Mouse (Mus musculus) midbrain, embryonic 12.5 days (tissue): ENCODE data around the gene Cyp4f14. TPM values are rescaled to one million over a fixed set of nuclear protein-coding genes. Genes with fewer than 3 reads are reported as not detected.

ENCODE experiments used
- ATAC-seq: fragments of 200-750 bp; cut with Nextera tagmentation; 2 replicates; pipeline ENCODE4 v1.8.0; 2017; ENCODE audit warnings: low read depth, moderate TSS enrichment, moderate library complexity; ENCODE audit not compliant: low FRiP score
- H3K27ac ChIP-seq: fragments of 300-500 bp; sonication (generic); replicated peaks from 2 replicates; pipeline ENCODE4 v1.5.1; 2016; ENCODE audit warnings: mild to moderate bottlenecking
- H3K27me3 ChIP-seq: fragments of 300-500 bp; sonication (generic); 2 replicates; pipeline ENCODE4 v1.6.1; 2016; ENCODE audit warnings: mild to moderate bottlenecking
- H3K36me3 ChIP-seq: fragments of 300-500 bp; sonication (generic); 2 replicates; pipeline ENCODE4 v1.6.1; 2016
- H3K4me1 ChIP-seq: fragments of 300-500 bp; sonication (generic); 2 replicates; pipeline ENCODE4 v1.6.1; 2016
- H3K4me2 ChIP-seq: fragments of 300-500 bp; sonication (generic); replicated peaks from 2 replicates; pipeline ENCODE4 v1.6.1; 2016; ENCODE audit warnings: mild to moderate bottlenecking, moderate library complexity
- H3K4me3 ChIP-seq: fragments of 300-500 bp; sonication (generic); 2 replicates; pipeline ENCODE4 v1.5.1; 2016; ENCODE audit warnings: mild to moderate bottlenecking
- H3K9ac ChIP-seq: fragments of 300-500 bp; sonication (generic); replicated peaks from 2 replicates; pipeline ENCODE4 v1.6.1; 2016; ENCODE audit warnings: mild to moderate bottlenecking, moderate library complexity
- H3K9me3 ChIP-seq: fragments of 300-500 bp; sonication (generic); 2 replicates; pipeline ENCODE4 v1.6.1; 2016; ENCODE audit warnings: mild to moderate bottlenecking
- WGBS: fragments of 180-500 bp; shearing (Covaris S2); methylation state at CpG from one replicate; pipeline ENCODE4 v1.1.7; 2016; 5-methylcytosine and 5-hydroxymethylcytosine counted together
- polyA plus RNA-seq: library from polyadenylated mRNA; unstranded; fragments of >200 nt; fragmentation: Nextera tagmentation; extraction: Ambion mirVana; gene quantifications from 2 replicates; pipeline ENCODE4 v1.2.1, GENCODE M21; 2016

Gene Cyp4f14
- polyA plus RNA-seq, 1 experiment from 2014 or later = not detected

DNA sequence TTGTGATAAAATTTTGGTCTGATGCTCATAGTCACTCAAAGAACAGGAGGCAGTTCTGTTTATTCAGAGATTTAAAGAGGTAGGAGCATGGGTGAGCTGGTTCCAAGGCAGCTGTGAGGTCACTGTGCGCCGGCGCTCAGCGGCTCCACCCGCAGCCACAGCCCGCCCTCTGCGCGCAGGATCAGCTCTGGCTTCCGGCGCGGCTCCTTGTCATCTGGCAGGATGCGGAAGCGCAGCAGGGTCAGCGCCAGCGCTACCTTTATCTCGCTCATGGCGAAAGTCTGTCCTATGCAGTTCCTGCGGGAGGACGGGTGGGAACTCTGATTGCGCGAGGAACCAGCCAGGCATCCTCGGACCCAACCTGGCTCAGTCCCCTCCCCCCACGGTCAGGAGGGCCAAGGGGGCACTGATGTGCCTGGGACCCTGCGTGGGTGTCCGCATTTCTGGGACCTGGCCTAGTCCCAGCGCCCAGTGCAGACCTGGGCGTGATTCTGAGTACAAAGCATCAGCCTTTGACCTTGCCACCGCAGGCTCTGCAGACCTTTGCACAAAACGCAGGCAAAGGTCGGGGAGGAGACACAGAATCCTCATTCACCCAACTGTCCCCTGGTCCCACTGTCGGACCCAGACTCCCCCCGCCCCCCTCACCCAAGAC is 7.6 kb upstream of the Cyp4f14 start:
- WGBS = 18% methylated on average over 32 of the region's 32 CpGs
- Histone ChIP-seq H3K9ac (peak overlapping the region; percentile 61), H3K9me3 (no peaks in the 10 kb centered on the region; the same call in 1 of the 2 replicates), H3K27ac (peak overlapping the region; percentile 21; the same call in 1 of the 2 replicates), H3K4me2 (peak overlapping the region; percentile 62), H3K27me3 (peaks cover 24% of the 10 kb centered on the region), H3K4me1 (0 out of 2 replicates have a peak, but pooled peaks cover 5% of the 10 kb centered on the region), H3K36me3 (no peaks in the 10 kb centered on the region), H3K4me3 (peak overlapping the region; percentile 47)
- peak; percentile 93 for ATAC-seq

DNA sequence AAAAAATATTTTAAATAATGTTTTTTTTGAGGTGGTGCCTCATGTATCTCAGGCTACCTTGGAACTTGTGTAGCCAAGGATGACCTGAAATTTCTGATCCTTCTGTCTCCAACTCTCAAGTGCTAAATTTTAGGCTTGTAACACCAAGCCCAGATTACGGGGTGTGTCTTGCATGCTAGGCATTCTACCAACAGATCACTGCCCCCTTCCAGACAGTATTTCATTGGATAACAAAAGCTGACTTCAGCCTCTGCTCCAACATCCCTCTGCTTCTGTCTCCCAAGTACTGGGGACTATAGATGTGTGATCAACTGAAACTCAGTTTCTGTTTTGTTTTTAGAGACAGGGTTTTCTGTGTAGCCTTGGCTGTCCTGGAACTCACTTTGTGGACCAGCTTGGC is 6.5 kb upstream of the Cyp4f14 start:
- Histone ChIP-seq H3K4me1 (0 out of 2 replicates have a peak, but pooled peaks cover 5% of the 10 kb centered on the region), H3K4me2 (no peak overlapping the region), H3K27me3 (peaks cover 22% of the 10 kb centered on the region), H3K9me3 (no peaks in the 10 kb centered on the region; the same call in 1 of the 2 replicates), H3K36me3 (no peaks in the 10 kb centered on the region), H3K9ac (no peak overlapping the region), H3K4me3 (no peak overlapping the region), H3K27ac (no peak overlapping the region)
- no peak for ATAC-seq
- WGBS = 92% methylated on average over 1 of the region's 1 CpGs

DNA sequence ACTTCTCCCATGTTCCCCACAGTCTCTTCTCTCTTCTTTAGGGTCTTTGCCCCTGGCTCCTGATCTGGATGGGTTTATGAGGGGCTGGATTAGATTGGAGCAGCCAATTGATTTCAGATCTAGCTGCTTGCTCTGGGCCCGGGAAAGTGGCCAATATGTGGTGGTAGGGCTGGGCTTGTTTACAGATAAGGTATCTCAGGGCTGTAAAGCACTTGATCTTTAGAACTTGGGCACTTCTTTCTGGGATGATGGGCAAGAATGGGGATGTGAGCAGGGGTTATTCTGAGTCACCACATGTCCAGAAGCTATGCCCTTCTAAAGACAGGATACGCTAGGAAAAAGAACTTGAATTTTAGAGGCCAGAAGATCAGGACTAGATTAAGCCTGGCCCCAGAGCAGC is 2.0 kb upstream of the Cyp4f14 start:
- ATAC-seq = no peak
- H3K4me2 ChIP-seq = no peak overlapping the region
- no peaks in the 10 kb centered on the region for H3K36me3 ChIP-seq
- H3K9me3 ChIP-seq = no peaks in the 10 kb centered on the region; the same call in 1 of the 2 replicates
- WGBS = 80% methylated on average over 2 of the region's 2 CpGs
- H3K4me1 ChIP-seq = no peaks in the 10 kb centered on the region
- no peak overlapping the region for H3K9ac ChIP-seq
- no peak overlapping the region for H3K4me3 ChIP-seq
- H3K27me3 ChIP-seq = peaks cover 22% of the 10 kb centered on the region
- no peak overlapping the region for H3K27ac ChIP-seq

DNA sequence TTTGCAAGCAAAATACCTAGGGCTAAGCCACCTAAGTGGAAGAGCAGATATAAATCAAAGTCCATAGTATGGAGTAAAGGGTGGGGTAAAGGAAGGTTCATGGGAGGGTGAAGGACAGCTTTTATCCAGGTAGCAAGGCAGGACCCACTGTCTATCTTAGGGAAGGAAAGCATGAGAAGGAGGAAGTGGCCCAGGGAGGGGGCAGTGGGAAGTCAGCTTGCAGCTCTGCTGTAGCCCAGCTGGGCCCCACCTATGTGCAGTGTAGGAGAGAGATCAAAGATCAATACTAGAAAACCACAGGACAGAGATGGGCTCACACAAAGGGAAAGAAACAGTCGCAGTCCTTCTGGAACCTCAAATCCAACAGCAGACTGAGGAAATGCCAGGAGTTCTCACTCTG is 1.1 kb downstream of the Cyp4f14 start:
- Histone ChIP-seq H3K36me3 (no peaks in the 10 kb centered on the region), H3K27me3 (peaks cover 22% of the 10 kb centered on the region), H3K9ac (no peak overlapping the region), H3K27ac (no peak overlapping the region), H3K4me1 (no peaks in the 10 kb centered on the region), H3K9me3 (no peaks in the 10 kb centered on the region), H3K4me2 (no peak overlapping the region), H3K4me3 (no peak overlapping the region)
- no peak for ATAC-seq
- WGBS = 83% methylated on average over 1 of the region's 1 CpGs

DNA sequence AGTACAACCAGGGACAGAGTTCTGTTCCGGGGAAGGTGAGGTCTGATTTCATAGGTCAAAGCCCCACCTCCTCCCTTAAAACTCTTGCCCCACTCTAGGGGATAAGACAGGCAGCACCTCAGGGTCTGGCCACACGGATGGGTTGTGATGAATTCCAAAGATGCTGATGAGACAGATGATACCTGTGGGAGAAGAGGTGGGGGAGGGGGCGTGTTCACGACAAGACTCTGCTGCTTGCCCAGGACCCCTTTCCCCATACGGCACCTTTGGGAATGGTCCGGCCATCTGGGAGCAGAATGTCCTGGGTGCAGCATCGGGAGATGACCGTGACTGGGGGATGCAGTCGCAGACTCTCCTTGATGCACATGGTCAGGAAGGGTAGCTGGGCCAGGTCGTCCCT is 11.0 kb downstream of the Cyp4f14 start:
- ATAC-seq = no peak
- WGBS = 77% methylated on average over 10 of the region's 10 CpGs

DNA sequence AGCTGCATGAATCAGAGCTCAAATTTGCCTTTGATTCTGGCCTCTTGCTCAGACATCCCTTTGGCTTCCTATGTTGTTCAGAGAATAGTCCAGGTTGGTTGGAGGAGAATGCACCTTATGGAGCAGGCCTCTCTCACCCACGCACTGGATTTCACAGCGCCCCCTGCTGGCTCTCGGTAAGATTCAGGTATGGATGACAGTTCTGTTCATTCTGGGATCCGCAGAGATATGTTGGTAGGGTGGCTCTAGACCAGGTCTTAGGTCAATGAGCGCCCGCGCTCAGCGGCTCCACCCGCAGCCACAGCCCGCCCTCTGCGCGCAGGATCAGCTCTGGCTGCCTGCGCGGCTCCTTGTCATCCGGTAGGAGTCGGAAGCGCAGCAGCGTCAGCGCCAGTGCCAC is 11.9 kb downstream of the Cyp4f14 start:
- H3K4me2 ChIP-seq = peak overlapping the region; percentile 46
- no peaks in the 10 kb centered on the region for H3K4me1 ChIP-seq
- WGBS = 13% methylated on average over 19 of the region's 19 CpGs
- H3K9ac ChIP-seq = no peak overlapping the region
- H3K9me3 ChIP-seq = no peaks in the 10 kb centered on the region
- peak overlapping the region; percentile 19; the same call in 1 of the 2 replicates for H3K4me3 ChIP-seq
- H3K36me3 ChIP-seq = no peaks in the 10 kb centered on the region
- ATAC-seq = no peak
- no peak overlapping the region for H3K27ac ChIP-seq
- peaks cover 11% of the 10 kb centered on the region; the same call in 1 of the 2 replicates for H3K27me3 ChIP-seq

More for the DNA sequence above, 11.0 kb downstream of the Cyp4f14 start:
- Histone ChIP-seq H3K4me3 (no peak overlapping the region), H3K9me3 (no peaks in the 10 kb centered on the region), H3K36me3 (no peaks in the 10 kb centered on the region), H3K4me2 (no peak overlapping the region), H3K9ac (no peak overlapping the region), H3K27me3 (peaks cover 11% of the 10 kb centered on the region; the same call in 1 of the 2 replicates), H3K27ac (no peak overlapping the region), H3K4me1 (no peaks in the 10 kb centered on the region)

DNA sequence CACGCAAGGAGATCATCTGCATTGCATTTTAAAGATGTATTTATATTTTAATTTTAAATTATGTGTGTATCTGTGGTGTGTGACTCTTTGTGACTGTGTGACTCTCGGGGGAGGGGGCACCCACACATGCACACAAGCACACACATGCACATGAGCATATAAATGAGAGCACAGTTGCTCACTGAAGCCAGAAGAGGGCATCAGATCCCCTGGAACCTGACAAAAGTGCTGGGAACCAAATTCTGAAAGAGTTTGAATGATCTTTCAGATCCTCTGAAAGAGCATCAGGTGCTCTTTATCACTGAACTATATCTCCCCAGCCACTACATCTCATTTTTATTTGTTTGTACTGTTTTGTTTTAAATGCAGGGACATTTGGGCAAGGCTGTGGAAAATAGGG is 12.7 kb downstream of the Cyp4f14 start:
- Histone ChIP-seq H3K4me1 (no peaks in the 10 kb centered on the region), H3K4me2 (no peak overlapping the region), H3K9me3 (no peaks in the 10 kb centered on the region), H3K4me3 (no peak overlapping the region), H3K27me3 (peaks cover 11% of the 10 kb centered on the region; the same call in 1 of the 2 replicates), H3K9ac (no peak overlapping the region), H3K36me3 (no peaks in the 10 kb centered on the region), H3K27ac (no peak overlapping the region)
- ATAC-seq = no peak
- WGBS = 61% methylated on average over 2 of the region's 2 CpGs

DNA sequence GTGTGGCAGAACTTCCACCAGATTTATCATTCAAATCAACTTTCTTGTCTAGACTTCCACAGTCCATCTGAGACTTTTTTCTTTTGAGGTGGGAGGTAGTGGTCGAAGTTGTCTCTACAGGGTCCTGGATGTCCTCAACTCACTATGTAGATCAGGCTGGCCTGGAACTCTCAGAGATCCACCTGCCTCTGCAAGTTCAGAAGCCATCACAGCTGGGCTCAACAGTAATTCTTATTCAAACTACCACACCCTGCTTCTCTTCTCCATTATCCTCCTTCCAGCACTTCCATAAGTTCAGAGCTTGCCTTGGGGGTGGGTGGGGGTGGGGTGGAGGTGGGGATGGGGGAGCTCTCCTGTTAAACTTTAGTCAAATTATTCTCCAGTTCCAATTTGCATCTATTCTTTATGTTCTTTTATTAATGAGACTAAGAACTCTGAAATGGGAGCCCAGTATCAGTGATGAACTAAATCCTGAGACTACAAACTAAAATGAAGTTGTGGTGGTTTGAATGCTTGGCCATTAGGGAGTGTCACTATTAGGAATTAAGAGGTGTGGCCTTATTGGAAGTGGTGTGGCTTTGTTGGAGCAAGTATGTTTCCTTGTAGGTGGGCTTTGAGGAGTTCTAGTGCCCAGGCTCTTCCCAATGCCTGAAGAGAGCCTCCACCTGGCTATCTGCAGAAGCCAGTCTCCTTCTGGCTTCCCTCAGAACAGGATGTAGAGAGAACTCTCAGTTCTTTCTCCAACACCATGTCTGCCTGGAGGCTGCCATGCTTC is 15.2 kb downstream of the Cyp4f14 start:
- no peak overlapping the region for H3K27ac ChIP-seq
- H3K9ac ChIP-seq = no peak overlapping the region
- no peak overlapping the region for H3K4me3 ChIP-seq
- no peak overlapping the region for H3K4me2 ChIP-seq
- WGBS = 68% methylated on average over 1 of the region's 1 CpGs
- no peaks in the 10 kb centered on the region for H3K4me1 ChIP-seq
- ATAC-seq = no peak
- peaks cover 6% of the 10 kb centered on the region; the same call in 1 of the 2 replicates for H3K27me3 ChIP-seq
- no peaks in the 10 kb centered on the region for H3K9me3 ChIP-seq
- H3K36me3 ChIP-seq = no peaks in the 10 kb centered on the region

DNA sequence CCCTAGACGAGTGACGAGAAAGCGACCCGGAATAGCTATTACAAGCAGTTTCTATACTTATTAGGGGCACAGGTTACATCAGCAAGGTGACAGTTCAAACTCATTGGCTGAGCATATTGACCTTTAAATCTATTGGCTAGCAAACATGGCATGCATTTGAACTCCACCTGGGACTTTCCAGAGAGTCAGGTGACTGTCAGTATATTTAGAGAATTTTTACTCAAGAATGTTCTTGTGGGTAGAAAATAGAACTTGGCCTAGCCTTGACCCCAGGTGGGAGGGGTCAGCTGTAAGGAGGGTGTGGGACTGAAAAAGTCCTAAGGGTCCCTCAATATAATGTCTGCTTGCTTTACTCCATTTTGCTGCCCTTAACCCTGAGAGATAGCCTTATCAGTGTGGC is 21.7 kb downstream of the Cyp4f14 start:
- no peak overlapping the region for H3K4me3 ChIP-seq

DNA sequence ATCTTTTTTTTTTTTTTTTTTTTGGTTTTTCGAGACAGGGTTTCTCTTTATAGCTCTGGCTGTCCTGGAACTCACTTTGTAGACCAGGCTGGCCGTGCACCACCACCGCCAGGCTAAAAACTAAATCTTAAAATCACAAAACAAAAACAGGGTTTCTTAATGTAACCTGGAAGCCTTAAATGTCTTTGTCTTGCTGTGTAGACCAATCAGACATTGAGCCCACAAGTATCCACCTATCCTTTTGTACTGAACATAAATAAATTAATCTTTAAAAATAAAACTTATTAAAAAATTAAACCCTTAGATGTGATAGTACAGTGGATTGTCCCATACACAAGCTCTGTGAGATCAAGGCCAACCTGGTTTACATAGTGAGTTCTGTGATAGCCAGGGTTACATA is 23.2 kb downstream of the Cyp4f14 start:
- 0 out of 2 replicates have a peak, but pooled peaks cover 3% of the 10 kb centered on the region for H3K36me3 ChIP-seq
- H3K27me3 ChIP-seq = no peaks in the 10 kb centered on the region
- no peak overlapping the region for H3K4me2 ChIP-seq
- no peak overlapping the region for H3K9ac ChIP-seq
- no peak for ATAC-seq
- no peaks in the 10 kb centered on the region for H3K9me3 ChIP-seq
- peaks cover 16% of the 10 kb centered on the region for H3K4me1 ChIP-seq
- no peak overlapping the region for H3K27ac ChIP-seq
- no peak overlapping the region for H3K4me3 ChIP-seq
- WGBS = 75% methylated on average over 3 of the region's 3 CpGs

More for the DNA sequence above, 21.7 kb downstream of the Cyp4f14 start:
- H3K9me3 ChIP-seq = no peaks in the 10 kb centered on the region
- no peak overlapping the region for H3K27ac ChIP-seq
- no peak overlapping the region for H3K9ac ChIP-seq
- ATAC-seq = no peak
- no peaks in the 10 kb centered on the region for H3K27me3 ChIP-seq
- 91% methylated on average over 4 of the region's 4 CpGs for WGBS
- no peak overlapping the region for H3K4me2 ChIP-seq
- H3K36me3 ChIP-seq = no peaks in the 10 kb centered on the region
- H3K4me1 ChIP-seq = peaks cover 5% of the 10 kb centered on the region

DNA sequence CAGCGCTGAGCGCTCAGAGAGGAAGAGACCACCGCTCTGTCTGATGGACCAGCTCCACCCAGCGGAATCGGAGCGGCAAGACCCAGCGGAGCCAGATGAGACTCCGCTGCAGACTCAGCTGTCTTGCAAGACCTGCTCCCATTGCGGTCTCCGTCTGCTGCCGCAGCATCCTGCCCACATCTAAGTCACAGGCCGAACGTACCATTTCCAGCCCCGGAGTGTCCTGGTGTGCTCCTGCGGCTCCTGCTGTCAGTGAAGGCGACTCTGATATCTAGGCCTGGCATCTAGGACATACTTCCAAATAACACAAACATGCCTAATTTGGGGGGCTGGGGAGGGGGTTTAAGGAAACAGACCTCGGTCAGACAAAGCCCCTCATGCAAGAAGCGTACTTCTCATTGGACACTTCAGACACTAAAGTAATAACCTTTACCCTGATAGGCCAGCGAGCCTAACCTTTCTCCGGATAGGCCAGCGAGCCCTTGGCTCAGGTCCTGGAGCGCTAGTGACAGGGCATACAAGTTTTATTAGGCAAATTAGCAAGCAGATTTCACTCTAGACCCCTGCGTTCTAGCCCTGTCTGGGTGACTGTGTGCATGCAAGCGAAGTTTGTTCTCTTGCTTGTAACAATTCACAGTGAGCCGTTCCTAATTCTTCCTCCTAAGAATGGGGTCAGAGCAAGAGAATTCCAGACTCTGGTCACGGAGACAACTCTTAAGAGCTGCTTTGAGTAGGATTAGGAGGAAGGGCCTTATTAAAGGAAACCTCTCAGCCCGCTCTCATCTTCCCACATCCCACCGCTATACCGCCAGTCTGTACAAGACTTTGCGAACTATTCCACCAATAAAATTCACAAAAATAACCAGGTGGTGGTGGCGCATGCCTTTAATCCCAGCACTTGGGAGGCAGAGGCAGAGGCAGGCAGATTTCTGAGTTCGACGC is 25.6 kb downstream of the Cyp4f14 start, which contains the start of gene Zfp870:
Gene Zfp870, minus strand, starts transcription at position 404 of the 942 bp plus-strand sequence.
- peaks cover 16% of the 10 kb centered on the region for H3K4me1 ChIP-seq
- no peaks in the 10 kb centered on the region for H3K27me3 ChIP-seq
- 10% methylated on average over 33 of the region's 33 CpGs for WGBS
- peak within 1 kb of the TSS; percentile 78 for H3K9ac ChIP-seq
- H3K4me2 ChIP-seq = peak within 1 kb of the TSS; percentile 78
- H3K36me3 ChIP-seq = peaks cover 3% of the 10 kb centered on the region; the same call in 1 of the 2 replicates
- peak within 1 kb of the TSS; percentile 82 for H3K27ac ChIP-seq
- H3K4me3 ChIP-seq = peak within 1 kb of the TSS; percentile 74
- no peaks in the 10 kb centered on the region for H3K9me3 ChIP-seq
- peak; percentile 98 for ATAC-seq
